Mouse (Mus musculus) CH12.LX (cell line): ENCODE measurements at regions not wholly inside any gene's neighbourhood (a gene's known extent, or its start where the extent isn't known, plus 50 kb on each side); places are given as distances from the start of the nearest gene placed in this dataset.
"Not testable (repeated sequence)": the region's sequence is repeated elsewhere in the genome, so short reads cannot be mapped to it uniquely, and the experiment has no call there.

Experiments
- DNase-seq: peaks from one replicate; pipeline ENCODE4 v3.0.0-alpha.2; 2013; ENCODE audit errors: extremely low read depth
- H3K27ac ChIP-seq: 2 replicates; pipeline ENCODE4 v1.5.1; 2012; ENCODE audit warnings: low read depth, mild to moderate bottlenecking, control low read depth, moderate library complexity; ENCODE audit not compliant: insufficient read depth
- H3K27me3 ChIP-seq: replicated peaks from 2 replicates; pipeline ENCODE3; 2012; ENCODE audit warnings: inconsistent platforms
- H3K36me3 ChIP-seq, 2 experiments: replicated peaks in 1 of 2; 2 replicates each; pipeline versions ENCODE3 to v1.6.1; 2012; ENCODE audit warnings: inconsistent platforms in 1 of 2, low read length in 1 of 2, mild to moderate bottlenecking in 1 of 2, mixed read lengths in 1 of 2, moderate library complexity in 1 of 2; ENCODE audit not compliant: control insufficient read depth in 1 of 2, insufficient read depth in 1 of 2
- H3K4me1 ChIP-seq, 2 experiments: 2 replicates each; pipeline ENCODE4 v1.6.1; 2012; ENCODE audit warnings: inconsistent platforms in 1 of 2, moderate library complexity in 1 of 2; ENCODE audit not compliant: insufficient read depth in 2 of 2, control insufficient read depth in 1 of 2
- H3K4me2 ChIP-seq: 2 replicates; pipeline ENCODE4 v1.6.1; 2012; ENCODE audit warnings: low read depth, mild to moderate bottlenecking, control low read depth; ENCODE audit not compliant: poor library complexity, insufficient read depth, severe bottlenecking
- H3K4me3 ChIP-seq, 3 experiments: fragments of 150-350 bp in 1 of 3; sonication (generic) in 1 of 3; replicated peaks in 1 of 3; 2 replicates each; pipeline versions ENCODE3 to v1.5.1; 2011 to 2012; ENCODE audit warnings: low read depth in 2 of 3, low read length in 2 of 3, mild to moderate bottlenecking in 2 of 3, moderate library complexity in 2 of 3, control low read depth in 1 of 3, improper control_type of control experiment in 1 of 3, inconsistent platforms in 1 of 3, mixed read lengths in 1 of 3; ENCODE audit not compliant: poor library complexity in 1 of 3
- H3K79me2 ChIP-seq: replicated peaks from 2 replicates; pipeline ENCODE4 v1.6.1; 2012; ENCODE audit warnings: mild to moderate bottlenecking, moderate library complexity; ENCODE audit not compliant: control insufficient read depth, poor library complexity, insufficient read depth, severe bottlenecking; ENCODE audit errors: extremely low read depth
- H3K9ac ChIP-seq: 2 replicates; pipeline ENCODE4 v1.6.1; 2012; ENCODE audit warnings: low read depth, mild to moderate bottlenecking, control low read depth, moderate library complexity; ENCODE audit not compliant: insufficient read depth
- H3K9me3 ChIP-seq: replicated peaks from 2 replicates; pipeline ENCODE3; 2012; ENCODE audit warnings: low read length, inconsistent platforms, mixed read lengths
- CHD1 ChIP-seq: IDR thresholded peaks from 2 replicates; pipeline ENCODE4 v1.6.1; 2012; ENCODE audit warnings: low read depth, low read length, improper control_type of control experiment, inconsistent platforms
- CHD2 ChIP-seq: IDR thresholded peaks from 2 replicates; pipeline ENCODE4 v1.6.1; 2011; ENCODE audit warnings: low read length, improper control_type of control experiment
- HCFC1 ChIP-seq: IDR thresholded peaks from 2 replicates; pipeline ENCODE4 v1.6.1; 2012; ENCODE audit warnings: low read depth, mild to moderate bottlenecking, inconsistent platforms, low read length, improper control_type of control experiment
- MEF2A ChIP-seq: IDR thresholded peaks from 2 replicates; pipeline ENCODE4 v1.6.1; 2014; ENCODE audit warnings: low read depth, mild to moderate bottlenecking, inconsistent platforms, low read length, improper control_type of control experiment, borderline replicate concordance
- MXI1 ChIP-seq: IDR thresholded peaks from 2 replicates; pipeline ENCODE4 v1.6.1; 2011; ENCODE audit warnings: mild to moderate bottlenecking, low read depth, low read length, improper control_type of control experiment
- NELFE ChIP-seq: IDR thresholded peaks from 2 replicates; pipeline ENCODE4 v1.6.1; 2011; ENCODE audit warnings: low read depth, low read length, improper control_type of control experiment
- PAX5 ChIP-seq: IDR thresholded peaks from 2 replicates; pipeline ENCODE4 v1.6.1; 2012; ENCODE audit warnings: low read length, inconsistent platforms, mixed read lengths
- RAD21 ChIP-seq: IDR thresholded peaks from 2 replicates; pipeline ENCODE4 v1.6.1; 2011; ENCODE audit warnings: low read depth, mild to moderate bottlenecking, low read length, improper control_type of control experiment, moderate library complexity
- RCOR1 ChIP-seq: conservative IDR thresholded peaks from 2 replicates; pipeline ENCODE4 v1.6.1; 2012; ENCODE audit warnings: low read depth, mild to moderate bottlenecking, inconsistent platforms, low read length, improper control_type of control experiment
- SMC3 ChIP-seq: IDR thresholded peaks from 2 replicates; pipeline ENCODE4 v1.6.1; 2011; ENCODE audit warnings: low read depth, low read length, improper control_type of control experiment
- TCF12 ChIP-seq: IDR thresholded peaks from 2 replicates; pipeline ENCODE4 v1.6.1; 2014; ENCODE audit warnings: low read depth, mild to moderate bottlenecking, inconsistent platforms, low read length, improper control_type of control experiment
- UBTF ChIP-seq: IDR thresholded peaks from 2 replicates; pipeline ENCODE4 v1.6.1; 2012; ENCODE audit warnings: low read depth, mild to moderate bottlenecking, inconsistent platforms, low read length, improper control_type of control experiment, moderate library complexity
- USF1 ChIP-seq: IDR thresholded peaks from 2 replicates; pipeline ENCODE4 v1.6.1; 2014; ENCODE audit warnings: low read depth, mild to moderate bottlenecking, inconsistent platforms, low read length, improper control_type of control experiment
- USF2 ChIP-seq: conservative IDR thresholded peaks from 2 replicates; pipeline ENCODE4 v1.6.1; 2011; ENCODE audit warnings: low read depth, low read length, improper control_type of control experiment
- ZNF384 ChIP-seq: IDR thresholded peaks from 2 replicates; pipeline ENCODE4 v1.6.1; 2012; ENCODE audit warnings: low read depth, low read length, improper control_type of control experiment, inconsistent platforms
- dilution Hi-C: fragments of 300-500 bp; cut with MboI; formaldehyde crosslinking; loops from 2 replicates; pipeline ENCODE4 v1.14.3; 2020; ENCODE audit warnings: low sequenced_read_pairs; ENCODE audit not compliant: extremely low pct_unique_long_range_greater_than_20kb, extremely low pct_ligation_motif_present
- in situ Hi-C: fragments of 300-500 bp; cut with MboI; formaldehyde crosslinking; loops from 3 replicates; pipeline ENCODE4 v1.14.3; 2019; ENCODE audit warnings: low sequenced_read_pairs, low pct_ligation_motif_present, low pct_unique_long_range_greater_than_20kb, mixed read lengths

DNA sequence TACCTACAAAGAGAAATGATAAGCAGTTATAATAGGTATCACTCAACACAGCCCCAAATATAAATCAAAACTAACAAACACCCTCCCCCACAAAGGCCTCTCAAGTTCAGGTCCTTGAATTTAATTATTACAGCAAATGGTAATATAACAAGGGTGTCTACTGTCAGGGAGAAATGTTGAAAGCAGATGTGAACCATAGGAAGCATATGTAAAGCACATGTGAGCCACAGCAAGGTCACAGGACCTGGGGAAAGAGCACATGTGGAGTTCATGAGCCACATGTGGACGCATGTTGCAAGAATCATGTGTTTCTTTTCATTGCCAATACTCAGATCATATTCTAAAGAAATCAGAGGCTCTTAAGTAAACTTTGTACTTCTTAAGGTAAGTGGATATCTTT lies 306.5 kb upstream of the 1700008P02Rik start:
- Histone ChIP-seq H3K27me3 (no peaks in the 10 kb centered on the region), H3K9ac (no peak overlapping the region), H3K36me3 (no peaks in the 10 kb centered on the region), H3K27ac (no peak overlapping the region), H3K9me3 (no peaks in the 10 kb centered on the region), H3K79me2 (no peaks in the 10 kb centered on the region), H3K4me3 (no peak overlapping the region), H3K4me1 (no peaks in the 10 kb centered on the region), H3K4me2 (no peak overlapping the region)
- DNase-seq = no peak
- in situ Hi-C loops (no loop called here), dilution Hi-C loops (no loop called here)
- no peak for TF ChIP-seq SMC3
- no peak for TF ChIP-seq TCF12
- no peak for TF ChIP-seq CHD1
- TF ChIP-seq MXI1 = no peak
- no peak for TF ChIP-seq MEF2A

DNA sequence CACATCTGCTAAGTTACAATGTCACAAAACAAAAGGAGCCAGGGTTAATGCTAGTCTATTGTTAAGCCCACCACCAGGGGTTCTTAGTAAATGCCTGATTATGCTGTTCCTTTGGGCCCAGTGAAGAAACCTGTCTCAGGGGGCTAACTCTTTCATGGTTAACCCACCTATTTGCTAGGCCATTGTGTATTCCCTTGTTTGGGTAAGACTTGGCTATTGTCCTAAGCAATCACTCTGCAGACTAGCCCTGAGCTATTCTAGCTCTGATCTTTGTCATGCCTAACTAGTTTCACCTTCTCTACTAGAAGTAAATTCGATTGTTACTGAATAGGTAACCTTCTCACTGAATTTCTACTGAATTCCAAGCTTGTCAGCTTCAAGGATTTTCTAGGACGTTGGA lies 302.4 kb upstream of the 1700008P02Rik start:
- H3K9ac ChIP-seq, H3K4me3 ChIP-seq, H3K36me3 ChIP-seq, H3K27ac ChIP-seq, in situ Hi-C loops, H3K4me2 ChIP-seq, H3K27me3 ChIP-seq, H3K9me3 ChIP-seq, dilution Hi-C loops, DNase-seq, H3K79me2 ChIP-seq, H3K4me1 ChIP-seq: not testable (repeated sequence)

DNA sequence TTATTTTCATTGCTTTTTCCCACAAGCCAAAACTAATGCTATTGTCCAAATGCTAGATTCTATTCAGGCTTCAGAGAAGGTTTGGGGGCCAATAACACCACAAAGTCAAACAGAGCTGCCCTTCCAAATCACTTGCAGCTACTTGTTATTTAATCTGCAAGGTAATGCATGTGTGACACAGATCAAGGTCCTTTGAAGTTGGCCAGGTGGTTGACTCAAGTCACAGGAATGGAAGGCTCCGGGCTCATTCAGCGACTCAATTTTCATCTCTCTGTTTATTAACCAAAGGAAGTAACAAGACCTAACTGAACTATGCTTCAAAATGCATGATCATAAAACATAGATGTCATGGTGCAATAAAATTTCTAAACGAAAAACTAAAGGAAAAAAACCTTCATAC lies 300.0 kb upstream of the 1700008P02Rik start:
- no peak for DNase-seq
- Histone ChIP-seq H3K27me3 (no peaks in the 10 kb centered on the region), H3K36me3 (no peaks in the 10 kb centered on the region), H3K27ac (no peak overlapping the region), H3K9ac (no peak overlapping the region), H3K79me2 (no peaks in the 10 kb centered on the region), H3K4me2 (no peak overlapping the region), H3K9me3 (no peaks in the 10 kb centered on the region), H3K4me1 (no peaks in the 10 kb centered on the region)
- dilution Hi-C loops = no loop called here
- in situ Hi-C loops = no loop called here
- TF ChIP-seq RCOR1 (no peak), ZNF384 (no peak), RAD21 (no peak), UBTF (no peak), USF2 (no peak), HCFC1 (no peak), CHD2 (no peak), NELFE (no peak), PAX5 (no peak), USF1 (no peak)
- TF ChIP-seq, all 38 proteins: peak for 0
- H3K4me3 ChIP-seq = no peak overlapping the region
